Mouse (Mus musculus) embryo, embryonic 10.5 days (tissue): ENCODE data around the gene Hyal2.

Experiments
- DNase-seq: peaks from one replicate; pipeline ENCODE4 v3.0.0-alpha.2; 2015; ENCODE audit warnings: low spot score

Gene Hyal2

DNA sequence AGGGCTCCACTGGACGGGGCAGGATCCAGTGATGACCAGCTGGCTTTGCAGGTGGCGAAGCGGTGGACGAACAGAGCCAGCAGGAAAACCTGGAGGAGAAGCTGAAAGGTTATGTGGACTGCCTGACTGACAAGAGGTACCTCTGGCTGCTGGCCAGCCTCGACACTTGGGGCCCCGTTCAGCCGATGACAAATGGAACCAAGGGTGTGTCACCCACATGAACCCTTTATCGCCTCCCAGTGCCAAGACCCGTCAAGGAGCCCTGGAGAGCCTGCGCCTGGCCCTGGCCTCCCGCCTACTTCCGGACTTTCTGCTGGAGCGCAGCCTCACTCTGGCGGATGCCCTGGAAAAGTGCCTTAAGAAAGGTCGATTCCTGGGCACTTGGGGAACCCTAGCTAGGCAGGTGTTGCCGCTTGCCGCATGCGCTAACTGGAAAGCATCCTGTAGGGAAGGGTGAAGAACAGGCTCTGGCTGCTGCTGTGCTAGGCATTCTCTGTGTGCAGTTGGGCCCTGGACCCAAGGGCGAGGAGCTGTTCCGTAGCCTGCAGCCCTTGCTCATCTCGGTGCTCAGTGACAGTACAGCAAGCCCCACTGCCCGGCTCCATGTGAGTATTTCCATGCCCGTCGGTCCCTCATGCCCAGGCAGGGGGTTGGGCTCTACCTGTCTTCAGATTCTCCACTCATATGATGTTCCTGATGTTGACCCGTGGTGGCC lies 22.5 kb downstream of the Hyal2 start:
- no peak for DNase-seq

- no peak for DNase-seq
Observed at GRCm38 (mm10) chr9:107590773-107591060, 23.0 kb downstream of the Hyal2 start.

DNA sequence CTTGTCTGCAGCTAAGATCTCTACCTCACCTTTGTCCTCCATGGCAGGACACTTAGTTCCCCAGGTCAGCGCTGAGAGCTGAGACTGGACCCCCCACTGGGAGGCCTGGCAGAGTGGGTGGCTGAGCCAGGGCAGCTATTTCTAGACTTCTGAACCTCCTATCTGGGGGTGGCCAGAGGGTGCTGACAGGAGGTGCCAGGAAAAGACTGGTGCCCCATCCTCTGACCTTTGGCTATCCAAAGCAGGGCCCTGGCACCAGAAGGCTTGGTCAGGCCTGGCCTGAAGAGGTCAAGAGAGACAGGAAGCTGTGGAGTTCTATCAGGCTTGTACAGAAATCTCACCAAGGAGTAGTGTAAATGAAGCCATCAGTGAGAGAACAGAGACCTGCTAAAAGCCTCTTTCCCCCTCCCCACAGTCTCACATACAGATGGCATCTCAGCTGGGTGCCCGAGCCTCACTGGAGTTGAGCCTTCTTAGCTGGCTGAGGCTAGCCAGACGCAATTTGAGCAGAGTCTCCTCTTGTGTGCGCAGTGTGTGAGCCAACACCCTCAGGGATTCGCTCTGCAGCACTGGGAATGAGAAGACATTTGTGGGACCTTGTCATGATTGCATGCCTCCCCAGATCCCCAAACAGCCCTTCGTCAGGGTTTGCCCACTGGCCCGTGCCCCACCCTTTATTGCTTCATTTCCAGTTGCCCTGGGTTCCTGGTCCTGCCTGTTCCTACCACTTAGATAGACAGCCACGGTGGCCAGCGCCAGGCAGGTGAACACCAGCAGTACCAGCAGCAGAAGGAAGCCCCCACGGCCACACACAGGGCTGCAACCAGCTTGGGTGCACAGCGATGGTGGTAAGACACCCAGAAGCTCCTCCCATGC lies 25.6 kb downstream of the Hyal2 start:
- DNase-seq, result no peak

DNA sequence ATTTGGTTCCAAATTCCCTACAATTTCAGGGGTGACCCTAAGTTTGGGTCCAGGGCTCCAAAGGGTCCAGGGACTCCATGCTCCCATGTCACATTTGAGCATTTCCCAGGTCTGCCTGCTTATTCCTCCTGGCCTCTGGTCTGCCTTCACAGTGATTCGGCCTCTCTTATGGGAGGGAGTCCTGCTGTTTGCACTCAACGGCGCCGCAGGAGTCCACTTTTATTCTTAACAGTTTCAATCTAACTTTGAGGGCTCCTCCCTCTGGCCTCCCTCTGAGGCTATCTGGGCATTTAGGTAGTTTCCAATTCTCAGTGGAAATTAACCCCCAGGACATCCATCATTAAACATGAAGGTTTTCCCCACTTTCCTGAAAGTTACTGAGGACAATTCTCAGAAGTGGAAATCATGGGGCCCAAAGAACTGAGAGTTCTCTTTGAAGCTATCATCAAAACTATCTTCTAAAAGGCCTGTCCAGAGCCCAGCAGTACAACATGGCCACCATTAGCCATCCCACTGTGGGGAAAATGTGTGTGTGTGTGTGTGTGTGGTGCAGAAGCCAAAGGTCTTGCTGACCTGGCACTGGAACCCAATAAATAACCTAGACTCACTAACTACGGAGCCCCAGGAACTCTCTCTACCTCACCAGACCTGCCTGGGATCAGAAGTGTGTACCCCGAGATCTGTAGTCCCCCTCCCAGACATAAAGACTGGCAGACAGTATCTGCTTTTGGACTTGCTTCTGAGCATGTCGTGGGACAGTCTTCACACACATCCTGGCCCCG lies 26.7 kb downstream of the Hyal2 start:
- DNase-seq, result no peak

- DNase-seq, result no peak
Observed at GRCm38 (mm10) chr9:107596619-107597569, 29.1 kb downstream of the Hyal2 start.

GRCm38 (mm10) chr9:107598385-107598784 lies 30.6 kb downstream of the Hyal2 start:
- no peak for DNase-seq

DNA sequence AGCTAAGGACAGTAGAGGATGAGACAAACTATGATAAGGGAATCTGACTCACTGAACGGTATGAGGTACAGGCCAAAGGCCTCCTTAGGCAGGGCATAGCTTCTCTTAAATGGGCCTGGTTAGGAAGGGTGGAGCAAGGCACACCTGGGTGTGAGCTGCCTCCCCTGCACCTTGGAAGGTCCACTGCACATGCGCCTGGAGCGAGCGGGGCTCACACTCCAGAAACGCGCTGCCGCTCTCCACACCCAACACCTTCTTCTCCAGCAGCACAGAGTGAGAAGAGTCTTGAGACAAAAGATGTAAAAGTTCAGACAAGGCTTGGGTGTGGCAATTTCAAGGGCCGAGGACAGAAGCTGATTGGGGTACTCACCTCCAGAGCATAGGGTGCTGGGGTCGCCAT lies 31.7 kb downstream of the Hyal2 start:
- no peak for DNase-seq

DNA sequence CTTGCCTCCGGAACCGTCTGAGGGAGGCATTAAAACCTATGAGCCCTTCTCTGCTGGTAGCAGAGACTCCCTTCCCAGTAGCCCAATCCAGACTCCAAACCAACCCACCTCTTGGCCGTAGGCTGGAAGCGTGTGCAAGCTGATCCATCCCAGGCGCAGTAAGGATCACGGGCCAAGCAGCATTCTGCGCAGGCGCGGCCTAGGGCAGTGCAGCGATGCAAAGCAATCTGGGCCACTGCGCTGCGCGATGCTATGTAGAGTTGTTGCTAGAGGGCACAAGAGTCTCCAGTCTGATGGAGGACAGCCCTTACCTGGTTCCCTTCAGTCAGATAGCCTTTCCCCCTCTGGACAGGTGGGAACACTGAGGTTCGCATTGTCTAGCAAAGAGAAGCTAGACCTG lies 32.1 kb downstream of the Hyal2 start:
- no peak for DNase-seq

DNA sequence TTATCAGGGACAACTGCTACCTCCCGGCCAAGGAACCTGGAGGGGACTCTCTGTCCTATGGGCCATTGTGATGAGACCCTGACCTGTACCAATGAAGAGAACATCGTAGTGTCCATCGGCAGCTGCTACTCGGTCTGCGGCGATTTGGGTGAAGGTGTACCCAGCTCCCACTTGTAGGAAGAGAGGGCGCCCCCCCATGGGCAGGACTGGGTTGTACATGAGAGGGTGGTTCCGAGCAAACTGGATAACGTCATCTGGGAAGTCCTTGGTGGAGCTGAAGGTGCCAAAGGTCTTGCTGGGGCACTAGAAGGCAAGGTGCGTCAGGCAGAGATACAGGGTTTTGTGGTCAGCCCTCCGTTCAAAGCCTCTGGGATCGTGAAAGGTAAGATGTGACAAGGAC lies 33.0 kb downstream of the Hyal2 start:
- no peak for DNase-seq

GRCm38 (mm10) chr9:107601275-107601674 lies 33.5 kb downstream of the Hyal2 start:
- no peak for DNase-seq

GRCm38 (mm10) chr9:107602068-107602648 lies 34.4 kb downstream of the Hyal2 start:
- peak; percentile 95 for DNase-seq

DNA sequence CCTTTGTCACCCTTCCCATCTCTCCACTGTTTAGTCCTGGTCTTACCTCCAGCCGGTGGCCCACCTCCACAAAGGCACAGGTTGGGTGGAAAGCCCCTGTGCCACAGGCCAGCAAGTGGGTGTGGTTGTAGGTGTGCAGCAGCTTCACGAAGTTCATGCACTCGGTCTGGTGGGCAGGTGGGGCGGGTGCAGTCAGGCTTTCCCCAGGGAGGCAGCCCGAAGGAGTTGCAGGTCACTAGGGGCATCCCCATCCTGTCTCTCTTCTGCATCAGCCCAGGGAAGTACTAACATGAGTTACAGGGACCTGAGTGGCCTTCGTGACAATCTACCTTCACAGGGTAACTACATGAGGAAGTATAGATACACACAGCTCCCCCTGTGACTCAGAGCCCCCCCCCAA lies 35.5 kb downstream of the Hyal2 start:
- DNase-seq, result no peak

- DNase-seq, result no peak
Observed at GRCm38 (mm10) chr9:107605041-107605661, 37.4 kb downstream of the Hyal2 start.

DNA sequence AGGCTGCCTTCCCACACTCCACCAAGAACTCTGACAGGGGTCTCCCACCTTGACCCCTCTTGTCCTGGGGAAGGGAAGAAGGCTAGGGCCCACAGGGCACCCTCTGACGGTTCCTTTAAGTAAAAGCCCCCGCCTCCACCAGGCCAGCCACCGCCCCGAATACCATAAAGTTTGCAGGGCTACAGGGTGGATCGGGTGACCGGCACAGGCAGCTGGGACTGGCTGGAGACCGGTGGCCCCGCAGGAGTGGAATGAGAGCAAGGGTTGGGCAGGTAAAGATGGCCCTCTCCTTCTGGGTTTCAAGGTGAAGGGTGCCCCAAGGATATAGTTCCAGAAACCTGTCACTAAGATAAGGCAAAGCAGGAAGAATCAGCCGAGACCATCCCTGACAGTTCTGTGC lies 38.8 kb downstream of the Hyal2 start:
- no peak for DNase-seq

DNA sequence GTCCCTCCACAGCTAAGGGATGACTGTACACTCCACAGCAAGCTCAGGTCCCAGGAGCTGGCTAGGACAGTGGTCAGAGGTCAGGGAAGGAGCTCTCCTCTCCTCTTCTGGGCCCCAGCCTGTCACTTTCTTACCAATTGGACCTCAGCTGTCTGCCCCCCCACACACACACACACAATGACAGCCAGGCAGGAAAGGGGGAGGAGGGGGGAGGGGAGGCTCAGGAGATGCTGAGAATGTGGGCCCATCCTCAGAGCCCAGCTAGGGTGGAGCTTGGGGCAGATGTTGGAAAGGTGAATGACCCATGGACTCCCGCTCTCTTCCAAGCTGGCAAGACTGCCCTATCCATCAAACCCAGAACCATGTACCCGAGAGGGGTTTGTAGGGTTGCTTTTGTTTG lies 39.3 kb downstream of the Hyal2 start:
- no peak for DNase-seq

- no peak for DNase-seq
Observed at GRCm38 (mm10) chr9:107607653-107608245, 40.0 kb downstream of the Hyal2 start.

DNA sequence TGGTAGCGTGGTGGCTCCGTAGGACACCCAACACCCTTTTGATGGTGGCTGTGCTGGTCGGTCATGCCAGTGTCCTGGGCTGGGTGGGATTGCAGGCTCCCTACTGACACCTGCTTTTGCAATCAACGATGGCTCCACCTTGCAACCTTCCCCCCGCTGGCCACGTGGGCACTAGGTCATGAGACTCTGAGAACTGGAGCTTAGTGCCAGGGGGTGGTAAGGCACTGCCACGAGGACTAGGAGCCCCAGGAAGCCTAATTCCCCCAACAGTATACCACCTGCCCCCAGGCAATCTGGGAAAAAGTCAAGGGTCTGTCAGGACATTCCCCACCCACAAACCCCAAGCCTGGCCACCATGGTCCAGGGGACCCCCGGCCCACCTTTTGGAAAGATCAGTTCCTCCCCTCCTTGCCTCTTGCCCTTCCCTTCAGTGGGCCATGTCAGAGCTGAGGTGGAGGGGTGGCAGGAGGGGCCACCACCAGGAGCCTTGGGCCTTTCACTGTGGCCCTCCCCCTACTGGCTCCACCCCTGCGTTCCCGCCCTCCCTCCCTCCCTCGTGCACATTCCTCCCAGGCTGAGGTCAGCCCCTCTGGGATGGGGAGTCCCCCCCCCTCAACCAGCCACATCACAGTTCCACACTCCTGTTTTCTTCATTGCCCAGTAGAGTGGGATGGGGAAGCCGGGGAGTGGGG lies 41.1 kb downstream of the Hyal2 start, which contains the start of gene Sema3b:
Gene Sema3b (minus strand): TSS at position 489 of the 692 bp plus-strand sequence.
- no peak for DNase-seq

GRCm38 (mm10) chr9:107609433-107609830 lies 41.7 kb downstream of the Hyal2 start:
- DNase-seq, result no peak

DNA sequence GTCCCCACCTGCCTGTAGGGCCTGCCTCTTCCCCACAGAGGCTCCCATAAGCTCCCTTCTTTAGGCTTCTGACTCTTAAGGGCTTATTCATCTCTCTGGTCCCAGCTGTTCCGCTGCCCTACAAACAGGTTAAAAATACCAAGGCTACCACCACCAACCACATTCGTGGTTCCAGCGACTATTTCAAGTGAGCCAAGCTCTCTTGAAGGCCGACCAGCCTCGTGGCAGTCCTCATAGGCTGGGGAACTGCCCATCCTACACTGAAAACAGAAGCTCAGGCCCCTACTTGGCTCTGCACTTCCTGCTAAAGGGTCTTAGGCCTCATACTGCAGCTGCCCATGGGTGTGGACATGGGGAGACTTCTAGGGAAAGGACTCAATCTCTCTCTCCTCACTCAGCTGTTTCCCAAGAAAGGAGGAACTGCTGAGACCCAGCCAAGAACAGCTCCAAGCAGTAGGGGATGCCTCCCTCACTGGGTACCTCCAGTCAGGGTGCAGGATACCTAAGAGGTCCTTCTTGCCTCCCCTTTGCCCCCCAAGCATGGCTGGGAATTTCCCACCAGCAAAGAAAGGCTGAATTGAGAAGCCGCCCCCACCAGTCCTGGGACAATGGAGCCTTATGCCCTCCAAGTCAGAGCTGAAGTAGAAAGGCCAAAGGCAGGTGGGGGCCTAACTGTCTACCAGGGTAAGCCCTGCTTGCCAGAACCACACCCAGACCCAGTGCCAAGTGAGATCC lies 43.9 kb downstream of the Hyal2 start:
- DNase-seq, result no peak
